Mouse (Mus musculus) gastrocnemius, adult 2 months (tissue): ENCODE results near the gene Macrod2. TPM values are rescaled to one million over a fixed set of nuclear protein-coding genes. Genes with fewer than 3 reads are reported as not detected.

ENCODE experiments used
- DNase-seq: peaks from one replicate; pipeline ENCODE4 v3.0.0; 2022
- H3K27ac ChIP-seq: fragments of 200-600 bp; 2 replicates; pipeline ENCODE4 v1.8.1; 2022; ENCODE audit warnings: mild to moderate bottlenecking
- H3K4me3 ChIP-seq: fragments of 200-600 bp; 2 replicates; pipeline ENCODE4 v1.8.1; 2022; ENCODE audit warnings: mild to moderate bottlenecking, moderate library complexity
- CTCF ChIP-seq: fragments of 200-600 bp; IDR thresholded peaks from 2 replicates; pipeline ENCODE4 v1.8.1; 2022; ENCODE audit warnings: antibody characterized with exemption, mild to moderate bottlenecking, moderate library complexity
- intact Hi-C: fragments of 180-260 bp; cut with DNase I; formaldehyde crosslinking; loops from one replicate; pipeline ENCODE4 v1.15.1; 2025
- total RNA-seq, 2 experiments: library from RNA; stranded (reverse); gene quantifications; 2 replicates each; pipeline ENCODE4 v1.2.3; 2021

Gene Macrod2
- total RNA-seq, 2 experiments from 2014 or later = 16.4 to 19.3 TPM

DNA sequence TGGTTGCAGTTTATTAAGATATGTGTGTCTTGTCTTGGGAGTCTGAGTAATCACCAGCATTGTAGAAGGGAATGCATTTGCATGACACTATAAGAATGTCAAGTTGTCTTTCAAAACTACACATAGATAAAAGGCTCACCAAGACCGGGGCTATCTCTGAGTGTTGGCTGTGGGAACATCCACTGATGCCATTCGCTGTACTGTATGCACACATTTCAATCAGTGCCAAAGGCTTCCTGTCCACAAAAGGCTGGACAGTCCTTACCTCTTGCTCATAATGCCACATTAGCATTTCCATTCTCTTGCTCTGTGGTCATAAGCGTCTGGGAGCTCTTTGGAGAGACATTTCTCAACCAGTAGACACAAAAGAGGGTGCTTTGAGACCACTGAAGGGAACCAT is 1713.8 kb downstream of the Macrod2 start:
- no peak for DNase-seq
- TF ChIP-seq CTCF = no peak

DNA sequence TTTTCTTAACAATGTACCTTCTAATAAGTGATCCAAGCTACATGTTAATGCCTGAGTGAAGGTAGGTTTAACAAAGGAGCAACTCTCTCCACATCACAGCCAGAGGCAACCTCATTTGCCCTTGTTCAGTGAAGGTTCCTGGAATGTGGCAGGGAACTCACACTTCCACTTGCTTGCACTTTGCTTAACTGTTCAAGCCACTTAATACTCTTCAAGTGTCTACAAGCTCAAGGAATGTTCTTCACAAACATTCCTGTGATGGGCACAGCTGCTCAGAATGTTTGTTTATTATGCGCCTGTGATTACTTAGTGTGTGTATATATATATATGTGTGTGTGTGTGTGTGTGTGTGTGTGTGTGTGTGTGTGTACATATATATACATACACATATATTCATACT is 1721.5 kb downstream of the Macrod2 start:
- no peak for TF ChIP-seq CTCF
- intact Hi-C loops = no loop called here

More for the DNA sequence above, 1713.8 kb downstream of the Macrod2 start:
- Histone ChIP-seq H3K27ac (no peak overlapping the region), H3K4me3 (no peak overlapping the region)
- intact Hi-C loops = no loop called here

GRCm38 (mm10) chr2:142128109-142128508 is 1733.0 kb downstream of the Macrod2 start:
- Histone ChIP-seq H3K27ac (no peak overlapping the region), H3K4me3 (no peak overlapping the region)
- intact Hi-C loops = no loop called here
- no peak for DNase-seq
- no peak for TF ChIP-seq CTCF

More for the DNA sequence above, 1721.5 kb downstream of the Macrod2 start:
- DNase-seq = no peak
- H3K4me3 ChIP-seq = no peak overlapping the region
- H3K27ac ChIP-seq = no peak overlapping the region

- Histone ChIP-seq H3K27ac (no peak overlapping the region), H3K4me3 (no peak overlapping the region)
- TF ChIP-seq CTCF = no peak
- no peak for DNase-seq
- intact Hi-C loops = no loop called here
These were observed 1734.1 kb downstream of the Macrod2 start for GRCm38 (mm10) chr2:142129166-142129565.

DNA sequence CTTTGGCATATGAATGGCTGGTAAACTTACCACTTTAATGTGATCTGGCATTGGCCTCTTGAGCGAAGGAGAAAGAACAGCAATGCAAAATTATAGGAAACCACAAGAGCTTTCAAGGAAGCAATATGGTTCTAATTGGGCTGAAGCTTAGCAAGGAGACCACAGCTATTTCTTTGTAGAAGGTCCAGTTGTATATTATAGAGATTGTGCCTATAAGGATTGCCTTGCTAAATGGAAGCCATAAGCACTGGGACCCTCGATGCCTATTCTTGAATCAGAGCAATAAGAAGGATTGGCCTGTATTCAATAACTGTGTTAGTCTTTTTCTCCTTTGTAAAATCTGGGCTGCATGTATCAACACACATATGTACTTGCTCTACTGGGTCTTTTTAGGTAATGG is 1754.2 kb downstream of the Macrod2 start:
- DNase-seq = no peak
- Histone ChIP-seq H3K4me3 (no peak overlapping the region), H3K27ac (no peak overlapping the region)
- intact Hi-C loops = no loop called here
- no peak for TF ChIP-seq CTCF

GRCm38 (mm10) chr2:142163506-142164275 is 1768.6 kb downstream of the Macrod2 start:
- H3K27ac ChIP-seq = no peak overlapping the region
- H3K4me3 ChIP-seq = no peak overlapping the region
- intact Hi-C loops = no loop called here
- DNase-seq = no peak
- no peak for TF ChIP-seq CTCF

GRCm38 (mm10) chr2:142169649-142170048 is 1774.5 kb downstream of the Macrod2 start:
- DNase-seq = no peak
- no peak for TF ChIP-seq CTCF
- H3K4me3 ChIP-seq = no peak overlapping the region
- intact Hi-C loops = no loop called here
- H3K27ac ChIP-seq = no peak overlapping the region

- no peak for DNase-seq
- Histone ChIP-seq H3K27ac (no peak overlapping the region), H3K4me3 (no peak overlapping the region)
- intact Hi-C loops = no loop called here
- no peak for TF ChIP-seq CTCF
These were observed 1777.6 kb downstream of the Macrod2 start for GRCm38 (mm10) chr2:142172706-142173105.

- TF ChIP-seq CTCF = no peak
- intact Hi-C loops = no loop called here
- no peak overlapping the region for H3K27ac ChIP-seq
- no peak for DNase-seq
- H3K4me3 ChIP-seq = no peak overlapping the region
These were observed 1778.9 kb downstream of the Macrod2 start for GRCm38 (mm10) chr2:142174039-142174438.

DNA sequence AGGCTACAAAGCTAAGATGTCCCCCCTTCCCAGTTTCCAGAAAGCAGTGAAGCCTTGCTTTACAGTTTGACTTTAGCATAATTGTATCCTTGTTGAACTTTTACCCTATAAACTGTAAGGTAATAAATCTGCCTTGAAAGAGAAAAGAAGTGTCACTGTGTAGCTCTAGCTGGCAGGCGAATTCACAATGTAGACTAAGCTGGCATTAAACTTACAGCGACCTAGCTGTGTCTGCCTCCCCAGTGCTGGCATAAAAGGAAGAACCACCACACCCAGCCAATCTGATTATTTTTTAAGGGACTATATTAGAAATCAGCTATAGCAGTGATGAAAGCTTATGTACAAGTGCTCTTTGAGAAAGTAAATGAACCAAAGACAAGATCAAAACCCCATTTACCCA is 1791.8 kb downstream of the Macrod2 start:
- no peak overlapping the region for H3K27ac ChIP-seq
- no peak for DNase-seq
- TF ChIP-seq CTCF = no peak
- intact Hi-C loops = no loop called here
- H3K4me3 ChIP-seq = no peak overlapping the region

GRCm38 (mm10) chr2:142187428-142187827 is 1792.3 kb downstream of the Macrod2 start:
- intact Hi-C loops = no loop called here
- no peak for DNase-seq
- TF ChIP-seq CTCF = no peak
- Histone ChIP-seq H3K27ac (no peak overlapping the region), H3K4me3 (no peak overlapping the region)

DNA sequence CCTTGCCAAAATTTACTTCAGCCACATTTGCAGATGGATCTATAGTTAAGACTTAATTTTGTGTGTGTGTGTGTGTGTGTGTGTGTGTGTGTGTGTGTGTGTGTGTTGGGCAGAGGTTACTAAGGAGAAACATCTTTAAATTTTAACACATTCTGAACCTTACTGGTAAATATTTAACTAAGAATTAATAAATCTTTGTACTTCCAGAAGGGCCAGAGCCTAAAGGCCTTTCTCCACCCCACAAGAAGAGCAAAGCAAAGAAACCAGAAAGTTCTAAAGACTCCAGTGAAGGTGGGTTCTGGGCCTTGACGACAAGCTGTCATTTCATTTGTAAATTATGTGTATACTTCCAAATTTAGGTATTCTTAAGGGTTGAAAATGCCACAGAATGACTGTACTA is 1822.3 kb downstream of the Macrod2 start:
- Histone ChIP-seq H3K27ac (no peak overlapping the region), H3K4me3 (no peak overlapping the region)
- no peak for DNase-seq
- TF ChIP-seq CTCF = no peak
- intact Hi-C loops = no loop called here

DNA sequence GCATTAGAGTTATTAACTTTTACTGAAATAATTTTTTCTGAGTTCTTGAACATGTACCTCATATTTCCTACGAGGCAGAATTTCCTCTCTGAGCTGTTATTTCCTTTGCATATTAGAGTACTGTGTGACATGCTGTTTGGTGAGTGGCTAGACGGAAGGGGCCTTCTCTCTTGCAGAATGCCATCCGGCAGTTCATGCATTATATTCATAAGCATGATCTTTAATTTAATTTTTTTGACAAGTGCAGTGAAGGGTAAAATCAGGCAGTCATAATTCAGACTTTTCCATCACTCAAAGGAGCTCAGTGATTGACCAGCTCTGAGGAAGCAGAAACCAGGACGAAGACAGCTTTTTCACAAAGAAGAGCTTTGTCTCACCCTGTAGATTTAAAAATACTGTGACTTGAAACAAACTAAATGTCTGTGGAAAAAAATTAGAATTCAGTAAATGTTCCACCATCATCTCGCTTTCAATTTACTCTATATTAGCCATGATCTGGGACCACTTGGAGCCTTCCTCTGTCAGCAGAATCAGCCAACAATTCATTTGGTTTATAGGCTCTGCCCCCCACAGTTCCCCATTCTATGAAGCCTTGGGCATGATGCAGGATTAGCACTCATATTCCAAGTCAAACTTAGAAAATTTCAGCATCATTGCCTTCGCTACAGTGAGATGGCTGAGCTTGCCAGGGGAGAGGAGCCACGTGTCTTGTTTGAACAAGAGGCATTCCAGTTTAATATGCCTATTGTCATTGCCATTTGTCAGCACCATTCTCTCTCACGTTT is 1827.2 kb downstream of the Macrod2 start:
- H3K4me3 ChIP-seq = no peak overlapping the region
- TF ChIP-seq CTCF = no peak
- intact Hi-C loops = no loop called here
- DNase-seq = no peak
- no peak overlapping the region for H3K27ac ChIP-seq
